Mouse (Mus musculus) gastrocnemius, adult 2 months (tissue): ENCODE results near the gene Rab7b. TPM values are rescaled to one million over a fixed set of nuclear protein-coding genes. Genes with fewer than 3 reads are reported as not detected.
A peak's percentile ranks its signal among the peaks of the same experiment; 100 is the strongest.

Source experiments
- DNase-seq: peaks from one replicate; pipeline ENCODE4 v3.0.0; 2022
- H3K27ac ChIP-seq: fragments of 200-600 bp; 2 replicates; pipeline ENCODE4 v1.8.1; 2022; ENCODE audit warnings: mild to moderate bottlenecking
- H3K4me3 ChIP-seq: fragments of 200-600 bp; 2 replicates; pipeline ENCODE4 v1.8.1; 2022; ENCODE audit warnings: mild to moderate bottlenecking, moderate library complexity
- CTCF ChIP-seq: fragments of 200-600 bp; IDR thresholded peaks from 2 replicates; pipeline ENCODE4 v1.8.1; 2022; ENCODE audit warnings: antibody characterized with exemption, mild to moderate bottlenecking, moderate library complexity
- intact Hi-C: fragments of 180-260 bp; cut with DNase I; formaldehyde crosslinking; loops from one replicate; pipeline ENCODE4 v1.15.1; 2025
- total RNA-seq, 2 experiments: library from RNA; stranded (reverse); gene quantifications; 2 replicates each; pipeline ENCODE4 v1.2.3; 2021

The Rab7b gene
- total RNA-seq, 2 experiments from 2014 or later = 2.3 to 2.8 TPM

DNA sequence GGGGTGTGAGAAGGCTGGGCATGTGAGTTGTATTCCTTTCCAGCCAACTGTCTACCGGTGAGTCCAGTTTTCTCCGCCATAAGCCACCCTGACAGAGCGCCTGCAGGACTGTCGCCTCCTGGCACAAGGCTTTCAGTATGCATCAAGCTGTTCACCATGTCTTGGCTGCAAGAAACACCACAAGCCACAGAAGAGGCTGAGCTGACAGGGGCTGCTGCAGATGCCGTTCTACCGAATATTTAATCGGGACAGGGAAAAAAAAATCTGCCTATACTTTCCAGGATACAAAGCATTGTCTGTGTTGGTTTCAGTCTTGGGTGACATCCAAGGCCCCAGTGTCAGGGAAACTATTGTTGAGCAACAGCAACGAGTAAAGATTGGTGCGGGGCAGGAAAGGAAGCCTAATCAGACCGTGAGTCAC lies 63.4 kb downstream of the Rab7b start:
- intact Hi-C loops = no loop called here
- no peak overlapping the region for H3K27ac ChIP-seq

DNA sequence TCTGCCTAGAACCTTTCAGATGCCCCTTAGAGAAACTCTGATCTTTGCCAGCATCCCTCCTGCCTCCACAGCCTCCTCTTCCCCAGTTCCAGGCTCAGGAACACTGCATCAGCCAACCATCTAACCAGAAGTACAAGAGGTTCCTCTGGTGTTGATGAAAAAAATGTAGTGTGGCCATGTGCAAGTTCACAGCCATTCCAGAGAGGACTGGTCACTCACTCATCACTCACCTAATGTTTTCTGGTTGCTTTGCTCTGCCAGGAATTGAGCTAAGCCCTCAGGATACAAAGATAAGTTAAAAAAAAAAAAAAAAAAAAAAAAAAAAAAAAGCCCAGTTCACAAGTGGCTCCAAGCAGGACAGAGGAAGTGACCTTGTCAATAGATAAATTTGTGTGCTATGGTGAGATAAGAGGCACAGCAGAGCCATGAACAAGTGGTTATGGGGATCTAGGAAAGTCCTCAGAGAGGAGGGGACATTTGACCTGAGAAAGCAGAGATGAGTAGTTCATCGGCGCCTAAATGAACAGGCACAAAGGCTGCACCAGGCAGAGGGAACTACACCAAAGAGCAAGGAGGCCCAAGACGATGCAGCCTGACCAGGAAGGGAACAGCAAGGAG lies 65.8 kb downstream of the Rab7b start:
- intact Hi-C loops = no loop called here
- Histone ChIP-seq H3K4me3 (no peak overlapping the region), H3K27ac (peak overlapping the region; percentile 81)
- DNase-seq = no peak
- no peak for TF ChIP-seq CTCF

More for the DNA sequence above, 63.4 kb downstream of the Rab7b start:
- no peak for TF ChIP-seq CTCF
- no peak overlapping the region for H3K4me3 ChIP-seq
- no peak for DNase-seq

DNA sequence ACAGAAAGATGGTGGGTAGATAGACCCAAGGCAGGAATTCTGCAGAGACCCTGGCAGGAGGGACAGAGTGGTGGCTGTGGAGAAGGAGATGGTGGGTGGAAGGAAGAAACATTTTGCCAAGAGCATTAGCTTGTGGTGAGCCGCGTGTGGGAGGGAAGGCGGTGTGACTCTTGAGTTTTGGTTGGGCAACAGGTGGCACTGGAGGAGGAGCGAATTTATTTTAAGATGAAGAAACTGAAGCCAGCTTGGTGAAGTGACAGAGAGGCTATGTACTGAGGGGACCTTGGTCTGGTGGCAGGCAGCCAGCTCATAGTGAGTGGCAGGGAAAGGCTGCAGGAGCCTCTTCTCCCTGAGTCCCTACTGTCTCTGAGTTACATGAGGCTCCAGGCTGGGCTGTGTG lies 66.4 kb downstream of the Rab7b start:
- intact Hi-C loops = no loop called here
- DNase-seq = peak; percentile 92
- H3K27ac ChIP-seq = peak overlapping the region; percentile 81
- no peak overlapping the region for H3K4me3 ChIP-seq
- TF ChIP-seq CTCF = no peak

DNA sequence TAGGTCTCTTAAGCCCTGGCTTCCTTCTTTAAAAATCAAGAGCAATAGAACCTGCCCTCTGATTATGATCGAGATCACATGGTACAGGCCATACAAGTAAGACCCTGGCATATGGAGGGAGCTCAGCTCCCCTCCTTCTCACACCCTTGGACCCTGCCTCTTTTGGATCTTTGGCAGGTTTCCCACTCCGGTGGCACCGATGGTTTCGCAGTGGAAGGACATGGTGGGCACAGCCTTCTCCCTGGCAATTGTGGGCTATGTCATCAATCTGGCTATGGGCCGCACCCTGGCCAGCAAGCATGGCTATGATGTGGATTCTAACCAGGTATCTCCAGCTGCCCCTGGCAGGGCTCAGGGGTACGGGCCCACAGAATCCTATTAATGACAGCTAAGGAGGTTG lies 68.7 kb downstream of the Rab7b start:
- TF ChIP-seq CTCF = no peak
- Histone ChIP-seq H3K27ac (no peak overlapping the region), H3K4me3 (no peak overlapping the region)
- intact Hi-C loops = no loop called here
- no peak for DNase-seq

DNA sequence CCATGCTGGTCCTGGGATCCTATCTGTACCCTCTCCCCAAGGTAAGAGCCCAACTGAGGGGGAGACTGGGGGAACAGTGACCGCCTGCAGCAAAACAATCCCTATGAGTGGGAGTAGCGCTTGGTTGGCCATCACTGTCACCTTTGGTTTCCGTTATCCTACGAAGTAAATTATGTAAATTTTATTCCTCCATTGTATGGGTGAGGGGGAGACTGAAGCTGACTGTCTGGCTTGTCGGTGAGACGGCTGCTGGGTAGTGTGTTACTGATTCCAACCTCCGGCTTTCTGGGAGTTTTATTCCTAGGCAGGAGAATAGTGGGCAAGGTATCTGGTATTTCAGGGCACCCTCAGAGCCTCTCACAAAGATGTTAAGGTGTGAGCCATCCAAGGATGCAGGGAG lies 70.3 kb downstream of the Rab7b start:
- intact Hi-C loops = no loop called here
- DNase-seq = no peak
- H3K4me3 ChIP-seq = no peak overlapping the region
- TF ChIP-seq CTCF = no peak
- no peak overlapping the region for H3K27ac ChIP-seq

DNA sequence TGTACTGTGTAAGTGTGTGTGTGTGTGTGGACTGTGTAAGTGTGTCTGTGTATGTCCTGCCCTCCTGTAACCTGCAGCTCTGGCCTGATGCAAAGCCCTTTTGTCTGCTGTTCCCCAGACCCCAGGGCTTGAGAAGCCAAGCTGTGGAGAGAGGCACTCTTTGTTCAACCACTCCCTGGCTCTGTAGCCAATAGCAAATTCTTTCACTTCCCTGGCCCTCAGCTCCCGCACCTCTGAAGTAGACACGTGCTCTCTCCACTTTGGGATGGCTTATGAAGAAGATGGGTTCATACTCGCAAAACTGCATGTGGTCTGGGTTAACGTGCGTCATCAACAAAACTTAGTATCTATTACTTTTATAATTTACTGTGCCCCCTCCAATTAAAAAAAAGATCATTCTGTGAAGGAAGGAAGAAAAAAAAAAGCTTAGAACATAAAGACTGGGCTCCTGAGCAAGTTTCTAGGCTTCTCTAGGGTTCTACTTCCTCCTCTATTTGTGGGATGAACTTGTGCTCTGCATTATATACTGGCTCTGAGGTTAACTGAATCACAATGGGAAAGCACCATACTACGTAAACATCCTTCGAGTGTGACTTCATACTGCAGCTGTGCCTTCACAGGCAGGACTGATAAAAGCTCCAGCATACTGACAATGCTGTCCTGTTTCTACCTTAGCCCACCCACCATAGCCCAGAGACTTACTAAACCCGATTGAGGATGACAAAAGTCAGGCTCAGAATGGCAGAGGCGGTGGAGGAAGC lies 71.4 kb downstream of the Rab7b start:
- Histone ChIP-seq H3K4me3 (no peak overlapping the region), H3K27ac (no peak overlapping the region)
- TF ChIP-seq CTCF = no peak
- no peak for DNase-seq
- intact Hi-C loops = loop anchor here (10.0 kb wide), 1 partner anchor 145 kb away; no protein-coding TSS in a partner anchor

DNA sequence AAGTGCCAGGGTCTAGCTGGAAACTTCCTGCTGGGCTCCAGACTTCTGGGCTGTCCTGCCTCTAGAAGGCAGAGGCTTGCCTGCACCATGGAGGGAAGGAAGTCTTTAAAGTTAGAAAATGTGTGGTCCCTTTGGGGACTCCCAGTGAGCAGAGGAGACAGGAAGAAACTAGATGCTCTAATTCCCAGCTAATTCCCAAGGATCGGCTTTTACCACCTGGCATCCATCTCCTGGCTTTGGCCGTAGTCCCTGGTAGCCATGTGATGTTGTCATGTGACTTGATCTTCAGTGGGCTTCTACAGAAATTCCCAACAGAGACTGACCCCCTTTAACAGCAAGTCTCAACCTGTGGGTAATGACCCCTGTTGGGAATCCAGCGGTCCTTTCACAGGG lies 71.9 kb downstream of the Rab7b start:
- no peak for DNase-seq
- no peak overlapping the region for H3K27ac ChIP-seq
- intact Hi-C loops = loop anchor here (10.0 kb wide), 1 partner anchor 146 kb away; no protein-coding TSS in a partner anchor
- TF ChIP-seq CTCF = no peak
- no peak overlapping the region for H3K4me3 ChIP-seq

DNA sequence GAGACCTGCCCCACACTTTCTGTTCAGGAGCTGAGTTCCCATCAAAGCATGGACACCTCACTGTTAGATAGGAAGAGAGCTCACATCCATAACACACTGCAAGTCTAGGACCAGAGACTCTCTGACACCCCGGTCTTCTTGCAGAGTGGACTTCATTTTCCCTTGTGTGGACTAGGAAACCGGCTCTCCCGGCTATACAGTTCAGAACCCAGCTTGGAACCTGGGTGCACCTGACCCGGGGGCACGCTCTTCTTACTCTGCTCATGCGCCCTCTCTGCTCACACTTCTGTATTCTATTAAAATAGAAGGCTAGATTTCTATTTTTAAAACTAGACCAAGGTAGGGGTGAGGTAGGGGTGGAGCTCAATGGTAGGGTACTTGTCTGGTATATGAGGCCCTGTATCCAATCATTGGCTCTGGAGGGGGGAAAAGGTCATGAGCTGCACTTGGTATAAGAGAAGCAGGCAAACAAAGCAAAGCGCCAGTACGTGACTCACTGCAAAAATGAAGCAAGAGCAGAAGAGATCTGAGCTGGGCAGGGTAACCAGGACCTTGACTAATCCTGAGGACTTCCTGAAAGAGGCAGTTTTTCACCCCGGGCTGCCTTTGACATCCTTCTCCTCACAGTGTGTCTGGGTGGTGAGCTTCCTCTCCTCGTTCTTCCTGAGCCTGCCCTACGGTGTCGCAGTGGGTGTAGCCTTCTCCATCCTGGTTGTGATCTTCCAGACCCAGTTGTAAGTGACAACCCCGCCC lies 72.8 kb downstream of the Rab7b start:
- TF ChIP-seq CTCF = no peak
- no peak overlapping the region for H3K27ac ChIP-seq
- DNase-seq = no peak
- no peak overlapping the region for H3K4me3 ChIP-seq
- intact Hi-C loops = loop anchor here (10.0 kb wide), 1 partner anchor 146 kb away; no protein-coding TSS in a partner anchor

DNA sequence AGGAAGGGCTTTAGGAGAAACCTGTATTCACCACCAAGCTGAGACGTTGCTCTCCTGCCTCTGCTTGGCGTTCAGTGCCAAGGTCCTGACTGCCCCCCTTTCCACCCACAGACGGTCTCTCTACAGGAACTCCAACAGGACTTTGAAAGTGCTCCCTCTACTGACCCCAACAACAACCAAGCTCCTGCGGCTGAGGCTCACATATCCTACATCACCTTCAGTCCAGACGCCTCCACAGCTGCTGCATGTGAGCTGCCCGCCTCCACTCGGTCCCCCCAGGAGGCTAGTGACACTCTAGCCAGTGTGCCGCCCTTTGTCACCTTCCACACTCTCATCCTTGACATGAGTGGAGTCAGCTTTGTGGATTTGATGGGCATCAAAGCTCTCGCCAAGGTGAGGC lies 75.2 kb downstream of the Rab7b start:
- DNase-seq = no peak
- intact Hi-C loops = loop anchor here (10.0 kb wide), 1 partner anchor 149 kb away; no protein-coding TSS in a partner anchor
- 0 out of 2 replicates have a peak, but pooled peaks have one; percentile 15 for TF ChIP-seq CTCF
- Histone ChIP-seq H3K4me3 (no peak overlapping the region), H3K27ac (no peak overlapping the region)

DNA sequence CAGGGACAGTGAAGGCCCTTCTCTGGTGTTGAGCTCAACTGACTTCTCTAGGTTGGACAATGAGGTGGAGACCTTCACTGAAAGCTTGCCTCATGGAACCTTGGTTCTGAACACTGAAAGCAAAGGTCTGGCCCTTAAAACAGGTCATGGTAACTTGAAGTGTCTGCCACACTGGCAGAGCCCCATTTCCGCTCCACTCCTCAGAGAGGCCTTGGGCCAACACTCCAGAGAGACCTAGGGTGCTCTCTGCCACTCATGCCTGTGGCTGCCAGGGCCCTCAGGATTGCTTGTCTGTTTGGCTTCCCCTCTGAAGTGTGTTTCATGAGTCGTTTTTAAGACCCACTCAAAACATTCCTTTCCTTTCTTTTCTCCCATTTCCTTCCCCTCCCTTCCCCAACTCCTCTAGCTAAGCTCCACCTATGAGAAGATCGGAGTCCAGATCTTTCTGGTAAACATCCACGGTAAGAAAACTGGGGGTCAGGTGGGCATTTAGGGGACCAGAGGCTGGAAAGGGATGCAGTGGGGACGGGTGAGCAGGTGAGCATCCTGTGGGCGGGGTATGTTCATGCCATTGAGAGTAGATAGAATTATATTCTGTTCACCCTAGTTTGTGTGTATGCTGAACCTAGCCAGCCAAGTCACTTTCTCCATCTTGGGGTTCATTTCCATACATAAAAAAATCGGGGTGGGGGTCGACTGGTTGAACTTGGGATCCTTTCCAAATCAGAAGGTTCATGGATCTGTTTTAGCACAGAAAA lies 76.3 kb downstream of the Rab7b start:
- intact Hi-C loops = loop anchor here (1.0 to 10.0 kb wide), 4 partner anchors 52 to 150 kb away; no protein-coding TSS in a partner anchor
- no peak for DNase-seq
- Histone ChIP-seq H3K4me3 (no peak overlapping the region), H3K27ac (no peak overlapping the region)
- no peak for TF ChIP-seq CTCF

Other genes starting within 250 kb of the Rab7b start
- 10 to 100 TPM; 10.1 to 12.2 TPM for gene Srgap2, start 161.3 kb upstream of the Rab7b start, total RNA-seq
- under 1 TPM; 0.20 to 0.31 TPM for gene Fam72a, start 160.8 kb upstream of the Rab7b start, total RNA-seq
- gene Avpr1b, start 89.5 kb upstream of the Rab7b start, total RNA-seq = not detected
- gene Ctse, start 50.4 kb upstream of the Rab7b start, total RNA-seq = under 1 TPM in 1 of 2 experiments, not detected in 1; 0.11 TPM
- not detected for gene Slc26a9, start 55.3 kb downstream of the Rab7b start, total RNA-seq
- 1 to 10 TPM in 1 of 2 experiments, under 1 TPM in 1; 0.26 to 1.3 TPM for gene Pm20d1, start 108.7 kb downstream of the Rab7b start, total RNA-seq
- gene Slc41a1, start 138.8 kb downstream of the Rab7b start, total RNA-seq = 10 to 100 TPM; 34.8 to 56.7 TPM
- gene Rab29, start 178.5 kb downstream of the Rab7b start, total RNA-seq = 1 to 10 TPM; 5.1 to 7.4 TPM
- gene Nucks1, start 221.8 kb downstream of the Rab7b start, total RNA-seq = 10 to 100 TPM; 61.7 to 71.4 TPM